Mouse (Mus musculus): ENCODE results near the gene Zfp503. TPM values are rescaled to one million over a fixed set of nuclear protein-coding genes. Genes with fewer than 3 reads are reported as not detected.
A peak's percentile ranks its signal among the peaks of the same experiment; 100 is the strongest.

The Zfp503 gene
- total RNA-seq (2021): 27.5 and 33.3 TPM in 2 replicates
- long read RNA-seq, partial matches to known transcripts: 3 of 14 reads
- long read RNA-seq, other reads (novel, unspliced or antisense): 11 of 14 reads

DNA sequence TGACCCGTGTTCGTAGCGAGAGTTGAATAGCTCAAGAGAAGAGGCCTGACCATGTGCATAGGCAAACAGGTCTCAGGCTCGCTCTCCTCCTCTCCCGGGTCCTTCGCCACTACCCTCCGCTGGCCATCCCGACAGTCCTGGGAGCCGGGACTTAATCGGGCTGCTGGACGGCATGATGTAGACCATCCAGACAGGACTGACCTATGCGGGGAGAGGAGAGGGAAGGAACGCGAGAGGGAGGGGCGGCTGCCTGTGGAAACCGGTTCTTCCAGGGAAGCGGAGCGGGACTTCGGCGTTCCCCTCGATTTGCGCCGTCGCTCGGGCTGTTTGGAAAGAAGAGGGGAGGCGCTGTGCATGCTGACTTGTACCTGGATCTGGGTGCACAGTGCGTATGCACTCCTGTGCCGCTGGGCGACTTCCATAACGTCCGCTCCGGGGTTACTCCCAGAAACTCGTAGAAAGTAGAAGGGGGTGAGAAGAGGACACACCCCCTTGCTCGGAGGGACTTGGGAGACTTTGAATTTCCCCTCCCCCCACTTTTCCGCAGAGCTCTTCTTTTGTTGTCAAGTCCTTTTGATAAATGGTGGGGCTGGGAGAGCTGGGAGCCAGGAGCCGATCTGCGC is at the start of gene Zfp503:
Zfp503 (minus strand) TSS at position 311 of the 623 bp plus-strand sequence.
- peak; percentile 63 for DNase-seq

- no peak for DNase-seq
These were observed 48.2 kb upstream of the Zfp503 start for GRCm38 (mm10) chr14:22037498-22038131.

GRCm38 (mm10) chr14:22036802-22037497 is 47.5 kb upstream of the Zfp503 start:
- DNase-seq: no peak

DNA sequence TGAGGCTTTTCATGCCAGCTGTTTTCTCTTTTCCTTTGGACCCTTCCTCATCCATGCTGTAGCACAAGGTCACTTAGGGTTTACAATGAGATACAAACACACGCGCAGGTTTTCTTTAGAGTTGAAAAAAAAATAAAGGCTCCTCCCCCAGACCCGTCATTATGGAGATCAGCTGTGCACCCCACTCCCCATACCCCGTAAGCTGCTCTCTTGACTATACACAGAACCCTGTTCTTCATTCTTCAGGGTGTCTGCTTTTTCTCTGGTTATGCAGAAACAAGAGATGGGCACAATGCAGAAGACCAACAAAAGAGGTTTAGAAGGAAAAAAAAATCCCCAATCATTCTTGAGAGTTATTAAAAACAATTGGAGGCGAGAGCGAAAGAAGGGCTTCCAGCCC is 46.9 kb upstream of the Zfp503 start:
- DNase-seq: no peak

GRCm38 (mm10) chr14:22035900-22036299 is 46.5 kb upstream of the Zfp503 start:
- DNase-seq: peak; percentile 62

- no peak for DNase-seq
These were observed 34.1 kb upstream of the Zfp503 start for GRCm38 (mm10) chr14:22023533-22023932.

DNA sequence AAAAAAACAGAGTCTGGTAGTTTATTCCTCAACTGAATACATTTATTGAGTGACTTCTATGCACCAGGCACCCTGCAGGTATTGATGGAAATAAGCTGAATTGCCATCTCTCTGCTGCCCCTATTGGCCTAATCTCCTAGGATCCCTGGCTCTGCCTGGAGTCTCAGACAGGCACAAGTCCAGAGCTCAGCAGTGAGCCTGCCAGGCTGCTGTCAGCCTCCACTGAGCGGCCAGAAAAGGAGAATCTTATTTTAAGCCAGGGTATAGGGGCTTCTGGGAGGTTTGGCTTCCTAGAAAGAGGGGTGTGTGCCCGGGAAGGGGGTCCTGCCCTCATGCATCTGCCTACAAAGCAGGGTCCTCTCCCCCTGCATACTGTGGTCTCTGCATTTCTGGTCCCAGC is 31.5 kb upstream of the Zfp503 start:
- peak; percentile 47 for DNase-seq

- DNase-seq: no peak
These were observed 30.8 kb upstream of the Zfp503 start for GRCm38 (mm10) chr14:22019949-22020845.

DNA sequence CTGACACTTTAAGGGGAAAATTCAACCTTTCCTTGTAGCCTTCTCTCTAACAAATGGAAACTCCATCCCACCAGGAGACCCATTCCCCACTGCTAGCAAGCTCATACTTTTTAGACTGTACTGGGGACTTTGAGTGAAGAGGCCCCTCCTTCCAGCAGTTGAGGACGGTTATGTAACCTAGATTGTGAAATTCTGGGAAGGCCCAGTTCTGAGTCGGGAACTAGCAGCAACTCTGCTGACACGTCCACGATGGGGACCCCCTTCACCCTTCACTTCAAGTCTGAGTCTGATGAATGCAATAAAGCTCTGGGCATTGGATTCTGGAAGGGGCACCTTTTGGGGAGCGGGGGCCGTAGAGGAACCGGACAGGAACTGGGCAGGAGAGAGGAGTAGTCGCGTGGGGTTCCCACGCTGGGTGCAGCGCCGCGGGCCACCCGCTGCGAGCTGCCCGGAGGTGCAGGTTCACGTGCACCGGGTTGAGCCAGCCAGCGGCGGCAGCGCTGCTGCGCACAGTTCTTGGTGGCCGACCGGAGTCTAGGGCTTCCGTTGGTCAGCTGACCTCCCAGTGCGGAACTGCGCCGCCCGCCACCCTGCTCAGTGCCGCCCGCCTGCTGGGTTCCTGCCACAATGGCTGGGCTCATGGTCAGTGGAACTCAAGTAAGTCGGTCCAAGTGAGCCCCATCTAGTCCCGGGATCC is 30.0 kb upstream of the Zfp503 start, which contains the start of gene Lrmda:
Lrmda (plus strand) TSS at position 461 of the 697 bp plus-strand sequence.
- DNase-seq: peak; percentile 82

DNA sequence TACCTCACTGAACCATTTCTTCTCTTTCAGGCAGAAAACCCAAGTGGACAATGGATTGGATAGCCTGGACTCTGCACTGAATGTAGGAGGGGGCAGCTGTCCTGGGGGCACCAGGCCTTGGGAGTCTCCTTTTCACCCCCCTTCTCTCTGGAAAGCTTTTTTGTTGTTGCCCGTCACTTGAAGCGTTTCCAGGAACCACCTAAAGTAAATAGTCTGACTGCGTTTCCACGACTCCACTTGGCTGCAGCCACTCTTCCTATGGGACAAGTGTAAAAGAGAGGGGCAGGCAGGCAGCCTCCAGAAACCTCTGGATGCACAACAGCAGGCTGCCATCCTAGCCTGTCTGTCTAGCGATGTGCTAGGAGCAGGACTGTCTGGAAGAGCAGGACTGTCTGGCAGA is 27.6 kb upstream of the Zfp503 start:
- no peak for DNase-seq

GRCm38 (mm10) chr14:22014781-22015180 is 25.4 kb upstream of the Zfp503 start:
- DNase-seq: peak; percentile 20

DNA sequence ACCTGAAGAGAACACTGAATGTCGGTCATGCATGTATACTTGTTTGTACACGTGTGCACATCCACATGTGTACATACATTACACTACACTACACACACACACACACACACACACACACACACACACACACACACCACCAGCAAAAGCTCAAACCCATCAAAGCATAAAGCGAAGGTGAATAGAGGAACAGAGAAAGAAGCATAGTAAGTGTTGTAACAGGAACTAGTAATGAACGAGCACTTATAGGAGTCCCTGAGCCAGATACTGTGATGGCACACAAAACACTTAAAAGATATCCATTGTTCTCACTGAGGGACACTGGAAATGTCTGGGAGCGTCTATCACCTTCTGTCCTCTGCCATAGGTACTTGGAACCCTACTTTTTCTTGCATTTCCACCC is 24.9 kb upstream of the Zfp503 start:
- DNase-seq: no peak

GRCm38 (mm10) chr14:22007006-22007405 is 17.6 kb upstream of the Zfp503 start:
- no peak for DNase-seq

DNA sequence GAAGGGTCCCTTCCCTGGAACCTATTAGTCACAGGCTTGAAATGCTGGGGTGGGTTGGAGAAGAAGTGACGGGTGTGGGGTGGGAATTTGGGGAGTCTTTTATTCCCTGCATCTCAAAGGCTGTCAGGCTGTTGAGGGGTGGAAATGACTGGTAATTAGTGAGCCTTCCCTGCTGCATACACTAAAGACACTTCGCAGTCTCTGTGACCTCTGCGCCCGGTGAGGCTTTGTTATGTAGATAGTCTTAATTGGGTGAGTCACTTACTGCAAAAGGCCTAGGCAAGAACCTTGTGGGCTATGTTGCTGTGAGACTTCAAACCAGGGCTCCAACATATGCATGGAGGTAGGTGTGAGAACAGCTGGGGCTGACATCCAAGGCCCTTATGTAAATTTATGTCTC is 15.5 kb upstream of the Zfp503 start:
- no peak for DNase-seq

- DNase-seq: no peak
These were observed 14.2 kb upstream of the Zfp503 start for GRCm38 (mm10) chr14:22003631-22004030.

DNA sequence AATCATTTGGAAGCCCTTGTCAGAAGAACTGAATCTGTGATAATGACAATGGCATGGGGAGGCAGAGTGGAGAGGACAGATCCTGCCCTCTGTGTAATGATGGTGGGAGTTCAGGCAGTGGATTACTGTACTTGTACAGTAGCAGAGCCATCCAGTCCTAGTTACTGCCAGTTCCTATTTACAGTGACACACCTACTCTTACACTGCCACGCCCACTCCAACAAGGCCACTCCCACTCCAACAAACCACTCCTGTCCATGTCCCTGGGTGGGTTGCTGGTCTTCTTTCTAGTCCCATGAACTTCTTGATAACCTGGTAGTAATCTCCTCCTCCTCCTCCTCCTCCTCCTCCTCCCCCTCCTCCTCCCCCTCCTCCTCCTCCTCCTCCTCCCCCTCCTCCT is 13.8 kb upstream of the Zfp503 start:
- DNase-seq: no peak

DNA sequence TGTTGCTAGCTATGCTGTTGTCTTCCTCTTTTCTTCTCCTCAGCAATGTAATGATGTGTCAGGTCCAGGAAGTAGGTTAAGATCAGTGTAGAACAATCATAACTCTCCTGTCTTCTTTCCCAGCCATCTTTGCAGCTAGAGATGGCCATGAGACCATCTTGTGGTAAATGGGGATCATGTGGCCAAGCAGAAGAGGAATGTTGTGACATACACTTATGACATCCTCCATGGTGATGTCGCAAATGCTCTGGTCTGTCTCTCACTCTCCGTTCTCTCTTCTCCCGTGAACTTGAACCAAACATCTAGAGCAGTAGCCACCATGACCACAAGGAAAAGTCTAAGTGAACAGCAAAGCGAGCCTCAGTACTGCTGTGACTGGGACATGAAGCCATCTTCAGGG is 10.2 kb upstream of the Zfp503 start:
- no peak for DNase-seq

DNA sequence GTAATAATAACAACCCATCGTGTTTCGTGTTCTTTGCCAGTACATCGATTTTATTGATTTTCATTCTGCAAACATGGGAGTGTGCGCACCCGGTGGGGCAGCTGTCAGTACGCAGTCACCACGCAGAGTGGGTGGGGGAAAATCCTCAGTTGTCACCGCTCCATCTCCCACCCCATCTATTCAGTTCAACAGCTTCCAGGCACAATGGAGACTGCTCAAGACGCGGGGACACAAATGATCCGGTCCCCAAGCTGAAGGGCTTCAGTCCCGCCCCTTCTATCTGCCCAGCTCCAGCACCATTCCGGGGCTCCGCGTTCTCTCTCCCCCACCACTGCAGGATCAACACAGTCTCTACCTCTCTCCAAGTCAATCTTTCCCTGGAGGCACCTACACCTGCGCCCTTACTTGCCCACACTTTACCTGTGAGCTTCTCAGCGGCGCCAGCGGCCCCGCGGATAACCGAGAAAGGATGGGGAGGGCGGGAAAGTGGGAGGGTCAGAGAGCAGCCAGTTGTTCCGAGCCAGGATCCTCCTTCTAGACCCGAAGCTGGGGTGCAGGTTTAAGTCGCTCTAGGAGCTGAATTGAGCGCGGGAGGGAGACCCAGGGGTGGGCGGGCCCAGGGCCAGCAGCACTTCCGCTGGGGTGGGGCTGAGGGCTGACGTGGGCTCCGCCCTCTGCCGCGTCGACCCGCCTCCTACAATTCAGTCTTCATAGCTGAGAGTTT is 5.8 kb upstream of the Zfp503 start:
- peak; percentile 84 for DNase-seq

DNA sequence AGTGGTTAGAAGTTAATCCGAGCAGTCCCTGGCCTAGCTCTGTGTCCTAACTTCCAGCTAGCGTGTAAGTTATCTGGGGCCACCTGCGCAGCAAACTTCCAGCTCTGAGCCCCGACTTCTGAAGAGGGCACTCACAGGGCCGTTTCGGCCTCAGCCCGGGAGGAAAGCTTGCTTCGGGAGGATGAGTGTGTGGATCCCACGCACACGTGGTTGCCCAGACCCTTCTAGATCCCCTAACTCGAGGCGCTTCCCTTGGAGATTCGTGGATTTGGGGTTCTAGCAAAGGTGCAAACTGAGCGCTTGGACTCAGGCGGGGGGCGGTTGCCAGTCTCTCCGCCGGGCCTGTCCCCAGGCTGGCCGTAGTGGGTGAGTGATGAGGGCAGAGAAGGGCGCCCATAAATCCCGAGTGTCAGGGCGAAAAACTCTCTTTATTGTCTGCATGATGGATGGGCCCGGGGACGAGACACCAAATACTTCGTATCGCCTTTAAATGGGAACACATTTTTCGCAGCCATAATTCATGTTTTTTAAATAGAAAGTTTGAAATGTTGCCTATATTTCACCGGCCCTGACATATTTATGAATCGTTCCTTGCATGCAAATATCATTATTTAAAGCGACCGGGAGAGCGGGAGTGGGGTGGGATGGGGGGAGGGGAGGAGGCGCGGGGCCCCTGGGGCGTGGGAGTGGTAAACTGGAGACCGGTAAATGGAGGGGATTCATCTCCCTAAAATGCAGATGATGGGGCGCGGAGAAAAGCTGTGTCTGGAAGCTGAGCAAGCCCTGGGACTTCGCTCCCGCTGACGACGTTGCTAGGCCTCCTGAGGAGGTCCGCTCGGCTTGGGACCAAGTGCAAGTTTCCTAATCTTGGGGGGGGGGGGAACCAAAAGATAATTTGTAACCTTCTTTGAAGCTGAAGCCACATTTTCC is 4.9 kb upstream of the Zfp503 start:
- peak; percentile 54 for DNase-seq

Data from adrenal gland, postnatal 25 days (tissue).